Mouse (Mus musculus) heart, adult 2 months (tissue): ENCODE measurements around the gene Ddx58.

Experiments used
- CTCF ChIP-seq: fragments of 200-600 bp; IDR thresholded peaks from 2 replicates; pipeline ENCODE4 v1.8.1; 2022; ENCODE audit warnings: antibody characterized with exemption, mild to moderate bottlenecking, moderate library complexity
- POLR2A ChIP-seq: fragments of 200-500 bp; IDR thresholded peaks from 2 replicates; pipeline ENCODE4 v1.6.1; 2011; ENCODE audit warnings: mild to moderate bottlenecking, low read depth, low read length, control low read depth; ENCODE audit not compliant: insufficient read depth

DNA sequence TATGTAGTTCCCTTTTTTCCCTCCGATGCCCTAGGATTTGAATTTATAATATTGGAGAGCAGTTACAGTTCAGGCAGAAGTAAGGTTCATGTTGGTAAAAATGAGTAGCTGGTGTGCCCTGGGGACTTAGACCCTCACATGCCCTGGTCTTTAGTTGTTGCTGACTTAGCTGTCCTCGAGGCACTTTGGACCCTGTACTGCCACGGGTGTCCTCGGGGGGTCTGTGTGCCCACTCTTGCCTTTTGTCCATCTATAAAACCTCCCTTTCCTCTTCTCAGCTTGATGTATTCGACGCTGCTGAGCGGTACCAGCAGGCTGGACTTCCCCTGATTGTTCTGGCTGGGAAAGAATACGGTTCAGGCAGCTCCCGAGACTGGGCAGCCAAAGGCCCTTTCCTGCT is 46.2 kb downstream of the Ddx58 start:
- no peak for TF ChIP-seq POLR2A
- no peak for TF ChIP-seq CTCF
